Mouse (Mus musculus) adrenal gland, postnatal 25 days (tissue): Measurements from ENCODE around the gene Ctrl. TPM values are rescaled to one million over a fixed set of nuclear protein-coding genes. Genes with fewer than 3 reads are reported as not detected.

Experiments
- microRNA-seq, 2 experiments: library from miRNA; unstranded; fragments of <30 nt; microRNA quantifications; one replicate each; pipeline ENCODE4 v1.2.0; 2021
- total RNA-seq: library from RNA; stranded (reverse); gene quantifications from 2 replicates; pipeline ENCODE4 v1.2.3, GENCODE M21; 2021

Gene Ctrl
- total RNA-seq, 1 experiment from 2014 or later = 0.91 TPM

Small RNA genes lying within 50 kb of the gene (microRNA-seq; reads per million reads assigned to microRNA genes)
- 0.34 to 0.36 reads per million in 2 experiments for gene Mir7074

Other genes with a start within 250 kb of the Ctrl start
- 1.4 and 2.4 TPM in 2 replicates for gene Carmil2, start 247.6 kb downstream of the Ctrl start, total RNA-seq
- gene Acd, start 232.8 kb downstream of the Ctrl start, total RNA-seq = 20.9 and 26.3 TPM in 2 replicates
- gene Pard6a, start 232.7 kb downstream of the Ctrl start, total RNA-seq = 10.1 and 10.4 TPM in 2 replicates
- not detected in 2 replicates for gene 4933405L10Rik, start 226.2 kb downstream of the Ctrl start, total RNA-seq
- gene Enkd1, start 225.7 kb downstream of the Ctrl start, total RNA-seq = 4.0 and 7.7 TPM in 2 replicates
- gene Gfod2, start 175.2 kb downstream of the Ctrl start, total RNA-seq = 9.3 and 9.6 TPM in 2 replicates
- 25.4 and 29.5 TPM in 2 replicates for gene Ranbp10, start 106.5 kb downstream of the Ctrl start, total RNA-seq
- gene Tsnaxip1, start 106.1 kb downstream of the Ctrl start, total RNA-seq = not detected in 2 replicates
- gene Cenpt, start 80.6 kb downstream of the Ctrl start, total RNA-seq = 7.5 and 9.2 TPM in 2 replicates
- 38.0 and 40.1 TPM in 2 replicates for gene Thap11, start 78.7 kb downstream of the Ctrl start, total RNA-seq
- gene Nutf2, start 73.3 kb downstream of the Ctrl start, total RNA-seq = 36.3 and 56.0 TPM in 2 replicates
- 33.5 and 38.6 TPM in 2 replicates for gene Edc4, start 53.0 kb downstream of the Ctrl start, total RNA-seq
- gene Nrn1l, start 40.3 kb downstream of the Ctrl start, total RNA-seq = 1.9 TPM in 1 of 2 replicates, not detected in the other
- gene Pskh1, start 33.4 kb downstream of the Ctrl start, total RNA-seq = 32.3 and 38.1 TPM in 2 replicates
- gene Psmb10, start 4.6 kb upstream of the Ctrl start, total RNA-seq = 70.6 and 74.9 TPM in 2 replicates
- 1.9 and 7.7 TPM in 2 replicates for gene Lcat, start 9.5 kb upstream of the Ctrl start, total RNA-seq
- gene Slc12a4, start 32.2 kb upstream of the Ctrl start, total RNA-seq = 40.6 and 43.5 TPM in 2 replicates
- not detected in 2 replicates for gene Dpep3, start 45.6 kb upstream of the Ctrl start, total RNA-seq
- gene Dus2, start 57.5 kb upstream of the Ctrl start, total RNA-seq = 12.5 and 16.8 TPM in 2 replicates
- gene Dpep2nb, start 72.1 kb upstream of the Ctrl start, total RNA-seq = not detected in 2 replicates
- 14.7 and 17.9 TPM in 2 replicates for gene Ddx28, start 78.0 kb upstream of the Ctrl start, total RNA-seq
- gene Nfatc3, start 125.0 kb upstream of the Ctrl start, total RNA-seq = 54.9 TPM in 2 replicates
- gene Esrp2, start 203.1 kb upstream of the Ctrl start, total RNA-seq = 2.0 and 3.9 TPM in 2 replicates
- 27.6 and 27.7 TPM in 2 replicates for gene Pla2g15, start 216.5 kb upstream of the Ctrl start, total RNA-seq
- 25.6 and 29.0 TPM in 2 replicates for gene Slc7a6, start 235.0 kb upstream of the Ctrl start, total RNA-seq